Mouse (Mus musculus) adipocyte (in vitro differentiated cells): ENCODE measurements around the gene Ly86.

ENCODE experiments used
- DNase-seq: peaks from one replicate; pipeline ENCODE4 v3.0.0-alpha.2; 2016; ENCODE audit warnings: low spot score

Ly86 gene

GRCm38 (mm10) chr13:37353016-37353415 is 8.0 kb downstream of the Ly86 start:
- DNase-seq: no peak

- DNase-seq: no peak
These were observed 8.9 kb downstream of the Ly86 start for GRCm38 (mm10) chr13:37353868-37354267.

- no peak for DNase-seq
These were observed 9.4 kb downstream of the Ly86 start for GRCm38 (mm10) chr13:37354432-37354831.

- DNase-seq: no peak
These were observed 10.8 kb downstream of the Ly86 start for GRCm38 (mm10) chr13:37355642-37356331.

GRCm38 (mm10) chr13:37356549-37356948 is 11.5 kb downstream of the Ly86 start:
- DNase-seq: no peak

GRCm38 (mm10) chr13:37358112-37358511 is 13.1 kb downstream of the Ly86 start:
- DNase-seq: no peak

- DNase-seq: peak; percentile 41
These were observed 16.2 kb downstream of the Ly86 start for GRCm38 (mm10) chr13:37361249-37361648.

GRCm38 (mm10) chr13:37364351-37364750 is 19.3 kb downstream of the Ly86 start:
- no peak for DNase-seq

- no peak for DNase-seq
These were observed 31.4 kb downstream of the Ly86 start for GRCm38 (mm10) chr13:37376411-37376810.

- DNase-seq: peak; percentile 75
These were observed 43.5 kb downstream of the Ly86 start for GRCm38 (mm10) chr13:37388222-37389202.

- no peak for DNase-seq
These were observed 44.3 kb downstream of the Ly86 start for GRCm38 (mm10) chr13:37389296-37389695.

GRCm38 (mm10) chr13:37398791-37399190 is 53.8 kb downstream of the Ly86 start:
- peak; percentile 91 for DNase-seq

- peak; percentile 96 for DNase-seq
These were observed 54.3 kb downstream of the Ly86 start for GRCm38 (mm10) chr13:37399340-37399739.

- DNase-seq: peak; percentile 48
These were observed 57.4 kb downstream of the Ly86 start for GRCm38 (mm10) chr13:37402421-37402820.

- no peak for DNase-seq
These were observed 58.7 kb downstream of the Ly86 start for GRCm38 (mm10) chr13:37403708-37404107.

- no peak for DNase-seq
These were observed 70.7 kb downstream of the Ly86 start for GRCm38 (mm10) chr13:37415696-37416095.

GRCm38 (mm10) chr13:37423416-37423815 is 78.4 kb downstream of the Ly86 start:
- peak; percentile 31 for DNase-seq

- no peak for DNase-seq
These were observed 79.9 kb downstream of the Ly86 start for GRCm38 (mm10) chr13:37424904-37425303.

- no peak for DNase-seq
These were observed 80.4 kb downstream of the Ly86 start for GRCm38 (mm10) chr13:37425406-37425805.

GRCm38 (mm10) chr13:37426578-37427336 is 81.7 kb downstream of the Ly86 start:
- DNase-seq: no peak

- DNase-seq: no peak
These were observed 83.5 kb downstream of the Ly86 start for GRCm38 (mm10) chr13:37428496-37428895.

GRCm38 (mm10) chr13:37429661-37430271 is 84.8 kb downstream of the Ly86 start:
- no peak for DNase-seq
